Mouse (Mus musculus): ENCODE results near the gene Prickle1. TPM values are rescaled to one million over a fixed set of nuclear protein-coding genes. Genes with fewer than 3 reads are reported as not detected.

The Prickle1 gene
- polyA plus RNA-seq (2015; fragmentation: Nextera tagmentation; extraction: Ambion mirVana): 28.2 and 31.0 TPM in 2 replicates

DNA sequence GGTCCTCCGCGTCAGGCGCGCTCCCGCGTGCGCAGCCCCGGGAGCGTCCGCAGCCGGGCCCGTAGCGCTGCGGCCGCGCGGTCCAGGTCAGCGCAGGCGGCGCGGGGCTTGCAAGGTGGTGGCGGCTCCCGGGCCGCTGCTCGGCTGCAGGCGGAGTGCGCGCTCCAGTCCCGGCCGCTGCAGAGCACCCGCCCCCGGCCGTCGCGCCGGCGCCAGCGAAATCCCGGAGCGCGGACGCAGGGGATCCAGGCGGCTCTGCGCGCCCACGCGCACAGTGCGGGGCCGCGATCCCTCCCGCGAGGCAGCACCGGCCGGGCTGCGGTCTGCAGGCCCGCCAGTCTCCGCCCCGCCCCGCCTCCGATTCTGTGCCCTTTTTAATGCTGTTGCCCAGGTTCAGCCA lies at the start of gene Prickle1:
Prickle1 (minus strand) TSS at position 146 of the 400 bp plus-strand sequence.
- Histone ChIP-seq H3K4me1 (replicated peaks) (peaks cover 33% of the 10 kb centered on the region), H3K27ac (peak within 1 kb of the TSS; percentile 91), H3K9ac (peak within 1 kb of the TSS; percentile 88), H3K9me3 (replicated peaks) (no peaks in the 10 kb centered on the region), H3K27me3 (no peaks in the 10 kb centered on the region), H3K4me3 (peak within 1 kb of the TSS; percentile 72), H3K36me3 (no peaks in the 10 kb centered on the region), H3K4me2 (peak within 1 kb of the TSS; percentile 90)
- ATAC-seq (replicated peaks; ENCODE audit: insufficient number of reproducible peaks, insufficient read depth, low FRiP score, low read depth): peak; percentile 89
- under 1% methylated on average over 60 of the region's 60 CpGs for WGBS

DNA sequence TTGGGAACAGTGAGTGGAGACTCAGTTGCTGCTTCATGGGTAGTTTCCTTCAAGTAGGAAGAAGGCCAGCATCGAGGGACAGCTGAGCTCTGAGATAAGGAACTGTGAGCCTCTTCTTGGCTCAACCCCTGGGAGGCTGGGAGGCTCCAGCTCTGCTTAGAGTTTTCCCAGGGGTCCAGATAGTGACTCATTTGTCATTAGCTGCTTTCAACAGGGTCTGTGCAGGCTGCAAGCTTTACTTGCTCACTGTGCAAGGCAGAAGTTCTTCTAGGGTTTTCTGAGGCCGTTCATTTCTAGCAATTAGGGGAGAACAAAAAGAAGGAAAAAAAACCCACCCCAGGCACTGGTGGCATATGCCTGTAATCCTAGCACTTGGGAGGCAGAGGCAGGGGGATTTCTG lies 44.5 kb upstream of the Prickle1 start:
- Histone ChIP-seq H3K4me1 (replicated peaks) (peaks cover 10% of the 10 kb centered on the region; the same call in 1 of the 2 replicates), H3K36me3 (no peaks in the 10 kb centered on the region), H3K4me2 (no peak overlapping the region), H3K27ac (no peak overlapping the region), H3K9me3 (replicated peaks) (no peaks in the 10 kb centered on the region), H3K27me3 (no peaks in the 10 kb centered on the region), H3K4me3 (no peak overlapping the region), H3K9ac (no peak overlapping the region)
- ATAC-seq (replicated peaks; ENCODE audit: insufficient number of reproducible peaks, insufficient read depth, low FRiP score, low read depth): no peak; the same call in 1 of the 2 replicates
- 34% methylated on average over 2 of the region's 2 CpGs for WGBS

DNA sequence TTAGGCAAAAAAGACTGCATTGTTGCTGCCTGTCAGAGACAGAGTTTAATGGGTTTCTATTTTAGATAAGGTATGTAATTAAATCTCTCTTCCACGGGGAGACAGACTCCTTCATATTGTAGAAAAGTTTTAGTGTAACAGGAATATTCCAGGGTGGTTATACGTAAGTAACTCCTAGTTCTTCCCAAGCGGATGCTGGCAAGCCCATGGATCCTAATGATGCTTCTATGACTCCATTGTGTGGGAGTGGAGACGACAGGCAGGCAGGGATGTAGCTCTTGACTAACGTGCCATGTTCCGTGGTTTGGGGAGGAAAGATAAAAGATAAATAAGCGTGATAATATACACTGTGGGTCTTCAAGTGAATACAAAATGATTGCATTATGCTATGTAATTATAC lies 41.3 kb upstream of the Prickle1 start:
- no peak overlapping the region for H3K4me2 ChIP-seq

DNA sequence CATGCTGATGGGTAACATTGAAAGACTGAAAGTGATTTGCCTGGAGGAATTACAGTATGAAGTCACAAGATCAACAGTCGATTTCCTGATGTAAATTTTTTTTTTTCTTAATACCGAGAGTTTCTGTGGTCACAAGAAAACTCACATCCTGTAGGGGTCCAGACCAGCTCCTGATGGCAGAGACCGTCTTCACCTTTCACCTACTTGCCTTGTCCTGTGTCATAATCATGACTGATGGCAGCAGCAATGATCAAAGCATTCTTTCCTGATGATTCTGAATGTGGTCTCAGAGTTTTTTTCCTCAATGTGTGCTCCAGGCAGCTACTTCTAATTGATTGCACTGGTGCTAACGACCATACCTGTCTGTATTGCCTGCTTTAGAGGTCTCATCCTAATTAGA lies 39.9 kb upstream of the Prickle1 start:
- no peak for ATAC-seq (replicated peaks; ENCODE audit: insufficient number of reproducible peaks, insufficient read depth, low FRiP score, low read depth)
- no peaks in the 10 kb centered on the region for H3K9me3 ChIP-seq (replicated peaks)
- no peak overlapping the region for H3K9ac ChIP-seq
- no peak overlapping the region for H3K27ac ChIP-seq
- peaks cover 10% of the 10 kb centered on the region; the same call in 1 of the 2 replicates for H3K4me1 ChIP-seq (replicated peaks)
- H3K27me3 ChIP-seq: no peaks in the 10 kb centered on the region
- no peak overlapping the region for H3K4me3 ChIP-seq
- H3K4me2 ChIP-seq: no peak overlapping the region
- WGBS: 47% methylated on average over 4 of the region's 4 CpGs
- H3K36me3 ChIP-seq: no peaks in the 10 kb centered on the region

More for the DNA sequence above, 41.3 kb upstream of the Prickle1 start:
- no peak overlapping the region for H3K4me3 ChIP-seq
- H3K27me3 ChIP-seq: no peaks in the 10 kb centered on the region
- H3K4me1 ChIP-seq (replicated peaks): peaks cover 10% of the 10 kb centered on the region; the same call in 1 of the 2 replicates
- no peaks in the 10 kb centered on the region for H3K9me3 ChIP-seq (replicated peaks)
- no peak overlapping the region for H3K9ac ChIP-seq
- 66% methylated on average over 7 of the region's 7 CpGs for WGBS
- H3K36me3 ChIP-seq: no peaks in the 10 kb centered on the region
- H3K27ac ChIP-seq: no peak overlapping the region
- ATAC-seq (replicated peaks; ENCODE audit: insufficient number of reproducible peaks, insufficient read depth, low FRiP score, low read depth): no peak

DNA sequence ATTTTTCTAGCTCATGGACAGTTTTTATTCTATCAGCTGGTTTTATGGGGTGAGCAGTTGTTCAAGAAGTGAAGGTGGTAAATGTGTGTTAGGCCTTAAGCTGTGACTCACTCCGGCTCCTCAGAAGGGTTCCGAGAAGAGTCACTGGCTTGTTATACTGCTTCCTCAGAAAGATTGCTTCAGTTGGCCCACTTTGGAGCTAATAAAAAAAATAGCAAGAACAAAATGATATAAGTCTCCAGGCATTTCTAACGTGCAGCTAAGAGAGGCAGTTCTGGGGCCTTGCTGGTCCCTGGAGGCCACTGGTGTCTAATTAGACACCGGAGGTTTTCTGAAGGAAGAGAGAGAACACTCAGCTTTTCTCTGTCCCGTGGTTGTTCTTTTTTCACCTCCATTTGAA lies 38.8 kb upstream of the Prickle1 start:
- no peaks in the 10 kb centered on the region for H3K27me3 ChIP-seq
- no peaks in the 10 kb centered on the region for H3K9me3 ChIP-seq (replicated peaks)
- no peaks in the 10 kb centered on the region for H3K36me3 ChIP-seq
- H3K4me3 ChIP-seq: no peak overlapping the region
- WGBS: 68% methylated on average over 5 of the region's 5 CpGs
- no peak overlapping the region for H3K27ac ChIP-seq
- H3K9ac ChIP-seq: no peak overlapping the region
- H3K4me2 ChIP-seq: no peak overlapping the region
- ATAC-seq (replicated peaks; ENCODE audit: insufficient number of reproducible peaks, insufficient read depth, low FRiP score, low read depth): no peak
- peaks cover 8% of the 10 kb centered on the region; the same call in 1 of the 2 replicates for H3K4me1 ChIP-seq (replicated peaks)

DNA sequence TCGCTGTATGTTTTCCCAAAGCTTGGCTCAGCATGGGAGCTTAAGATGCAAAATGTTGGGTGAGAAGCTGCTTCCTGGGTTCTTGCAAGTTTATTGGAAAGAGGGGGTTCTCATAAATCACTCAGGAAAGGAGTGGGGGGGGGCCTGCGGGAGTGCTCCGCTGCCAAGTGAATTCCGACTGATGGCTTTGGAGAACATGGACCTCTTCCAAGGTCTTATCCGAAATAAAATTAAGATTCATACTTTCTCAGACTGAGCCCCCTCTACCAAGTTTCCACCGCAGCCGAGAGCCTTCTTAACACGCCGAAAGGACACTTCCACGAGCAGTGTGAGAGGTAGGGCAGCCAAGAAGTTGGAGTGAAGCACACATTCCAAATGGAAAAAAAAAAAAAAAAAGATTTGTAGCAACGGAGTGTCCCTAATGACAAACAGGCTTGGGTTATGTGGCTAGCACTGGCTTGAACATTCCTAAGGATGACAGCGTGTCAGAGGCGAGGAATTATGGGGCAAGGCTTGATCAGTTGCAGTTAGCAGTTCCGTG lies 34.4 kb upstream of the Prickle1 start:
- Histone ChIP-seq H3K27ac (peak overlapping the region; percentile 13; the same call in 1 of the 2 replicates), H3K27me3 (no peaks in the 10 kb centered on the region), H3K9me3 (replicated peaks) (no peaks in the 10 kb centered on the region), H3K36me3 (no peaks in the 10 kb centered on the region), H3K9ac (no peak overlapping the region), H3K4me1 (replicated peaks) (peaks cover 20% of the 10 kb centered on the region), H3K4me2 (no peak overlapping the region), H3K4me3 (no peak overlapping the region)
- ATAC-seq (replicated peaks; ENCODE audit: insufficient number of reproducible peaks, insufficient read depth, low FRiP score, low read depth): no peak
- WGBS: 59% methylated on average over 14 of the region's 14 CpGs

DNA sequence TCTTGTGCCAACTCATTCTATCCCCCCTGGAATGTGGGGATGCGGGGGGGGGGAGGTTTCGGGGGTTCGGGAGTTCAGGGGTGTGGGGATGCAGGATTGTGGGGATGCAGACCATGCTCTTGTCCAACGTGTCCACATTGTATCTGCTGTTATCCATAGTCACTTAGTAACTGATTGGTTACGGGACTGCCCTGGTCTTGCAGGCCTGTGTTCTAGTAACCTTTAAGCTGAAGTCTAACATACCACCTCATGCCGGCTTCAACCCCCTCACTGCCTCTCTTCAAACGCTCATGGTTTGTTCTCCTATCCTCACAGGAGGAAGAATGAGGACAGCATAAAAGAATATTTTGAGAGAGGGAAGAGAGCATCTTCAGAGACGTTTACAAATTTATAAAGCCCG lies 33.5 kb upstream of the Prickle1 start:
- Histone ChIP-seq H3K36me3 (no peaks in the 10 kb centered on the region), H3K27ac (no peak overlapping the region), H3K9me3 (replicated peaks) (no peaks in the 10 kb centered on the region), H3K4me1 (replicated peaks) (peaks cover 20% of the 10 kb centered on the region), H3K27me3 (no peaks in the 10 kb centered on the region), H3K4me3 (no peak overlapping the region), H3K4me2 (no peak overlapping the region), H3K9ac (no peak overlapping the region)
- 88% methylated on average over 9 of the region's 9 CpGs for WGBS
- ATAC-seq (replicated peaks; ENCODE audit: insufficient number of reproducible peaks, insufficient read depth, low FRiP score, low read depth): no peak

DNA sequence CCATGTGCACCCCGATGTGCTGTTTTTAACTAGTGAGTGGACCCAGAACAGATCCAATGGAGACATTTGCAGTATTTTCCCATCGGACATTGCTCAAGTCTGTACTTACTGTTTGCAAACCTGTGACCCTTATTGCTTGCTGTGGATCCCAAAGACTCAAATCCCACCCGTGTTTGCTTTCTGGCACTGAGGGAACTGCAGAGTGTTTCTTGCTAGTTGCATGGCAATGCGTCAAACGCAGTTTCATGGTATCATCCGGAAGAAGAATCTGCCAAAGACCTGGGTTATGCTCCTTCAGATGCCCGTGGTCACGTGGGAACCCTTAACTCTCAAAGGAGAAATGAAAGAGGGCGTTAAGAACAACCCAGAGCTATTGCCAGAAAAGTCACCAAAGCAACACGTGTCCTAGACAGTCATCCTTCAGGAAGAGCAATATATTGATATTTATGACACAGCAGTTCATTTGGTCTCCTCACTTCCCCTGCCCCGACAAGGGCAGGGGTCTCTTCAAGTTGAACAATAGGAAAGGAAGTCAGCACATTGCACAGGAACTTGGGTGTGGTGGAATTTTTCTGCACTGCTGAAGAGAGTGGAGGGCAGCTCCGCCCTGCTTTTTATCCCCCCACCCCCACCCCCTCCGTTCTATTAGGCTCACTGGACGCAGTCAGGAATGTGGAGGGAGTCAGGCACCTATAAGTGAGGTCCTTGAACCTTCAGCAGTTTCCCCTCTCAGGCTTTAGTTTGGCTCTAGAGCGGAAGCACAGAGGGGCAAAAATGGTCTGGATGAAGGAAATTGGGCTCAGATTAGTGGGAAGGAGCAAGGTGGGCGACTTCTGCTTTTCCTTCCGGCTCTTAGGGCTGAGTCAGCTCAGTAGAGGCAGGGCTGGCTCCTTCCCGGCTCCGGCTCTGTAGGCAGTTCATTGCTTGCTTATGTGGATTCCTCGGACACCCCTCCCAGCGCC lies 32.4 kb upstream of the Prickle1 start:
- Histone ChIP-seq H3K9me3 (replicated peaks) (no peaks in the 10 kb centered on the region), H3K4me1 (replicated peaks) (peaks cover 20% of the 10 kb centered on the region), H3K4me2 (peak overlapping the region; percentile 51), H3K36me3 (no peaks in the 10 kb centered on the region), H3K27ac (peak overlapping the region; percentile 25), H3K9ac (0 out of 2 replicates have a peak overlapping the region, but pooled peaks have one; percentile 13), H3K27me3 (no peaks in the 10 kb centered on the region), H3K4me3 (no peak overlapping the region)
- ATAC-seq (replicated peaks; ENCODE audit: insufficient number of reproducible peaks, insufficient read depth, low FRiP score, low read depth): peak; percentile 67; the same call in 1 of the 2 replicates
- WGBS: 51% methylated on average over 21 of the region's 21 CpGs

DNA sequence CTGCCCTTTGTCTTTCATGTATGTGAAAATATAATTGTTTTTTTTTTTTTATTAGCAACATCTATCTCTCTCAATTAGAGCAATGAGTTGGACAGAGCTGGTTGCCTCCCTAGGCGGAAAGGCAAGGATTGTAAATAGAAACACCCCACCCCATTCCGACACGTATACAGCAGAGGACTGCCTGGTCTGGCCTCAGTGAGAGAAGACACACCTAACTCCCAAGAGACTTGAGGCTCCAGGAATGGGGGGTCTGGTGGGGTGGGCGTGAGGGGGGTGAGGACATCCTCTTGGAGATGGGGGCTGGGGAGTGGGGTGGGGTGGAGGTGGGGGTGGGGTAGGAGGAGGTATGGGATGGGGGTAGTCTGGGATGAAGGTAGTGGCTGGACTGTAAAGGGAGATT lies 23.9 kb upstream of the Prickle1 start:
- no peak overlapping the region for H3K4me3 ChIP-seq
- H3K36me3 ChIP-seq: no peaks in the 10 kb centered on the region
- no peak for ATAC-seq (replicated peaks; ENCODE audit: insufficient number of reproducible peaks, insufficient read depth, low FRiP score, low read depth)
- 55% methylated on average over 4 of the region's 4 CpGs for WGBS
- H3K9ac ChIP-seq: no peak overlapping the region
- no peak overlapping the region for H3K4me2 ChIP-seq
- H3K4me1 ChIP-seq (replicated peaks): peaks cover 3% of the 10 kb centered on the region; the same call in 1 of the 2 replicates
- no peak overlapping the region for H3K27ac ChIP-seq
- H3K9me3 ChIP-seq (replicated peaks): no peaks in the 10 kb centered on the region
- no peaks in the 10 kb centered on the region for H3K27me3 ChIP-seq

DNA sequence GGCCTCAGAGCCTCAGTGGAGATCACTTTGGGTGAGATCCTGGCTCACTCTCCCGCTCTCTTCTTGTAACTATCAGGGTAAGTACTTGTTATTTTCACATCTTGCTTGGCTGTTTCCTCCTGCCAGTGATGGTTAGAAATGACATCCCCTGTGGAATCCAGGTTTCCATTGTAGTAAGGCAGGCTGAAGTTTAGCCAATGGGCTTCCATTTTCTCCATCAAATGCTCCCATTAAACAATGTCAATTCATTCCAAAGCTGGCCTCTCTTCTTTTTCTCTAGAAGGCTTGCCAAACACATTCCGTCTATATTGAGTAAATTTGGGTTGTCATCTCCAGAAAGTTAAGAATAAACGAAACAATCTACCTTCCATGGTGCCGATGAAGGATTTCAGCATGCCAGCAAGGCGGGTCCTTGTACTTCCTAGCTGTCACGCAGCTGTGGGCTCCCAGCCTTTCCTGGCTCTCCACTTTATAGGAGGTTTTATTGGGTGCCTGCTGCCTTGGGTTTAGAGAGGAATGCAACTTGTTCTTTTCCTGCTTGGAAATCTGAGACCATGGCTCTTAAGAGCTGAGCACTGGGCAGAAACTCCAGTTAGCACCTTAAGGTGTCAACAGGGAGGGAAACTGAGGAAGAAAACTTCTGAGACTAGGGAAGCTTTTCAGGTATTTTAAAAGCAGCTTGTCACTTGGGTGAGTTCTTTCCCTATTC lies 22.9 kb upstream of the Prickle1 start:
- Histone ChIP-seq H3K27me3 (no peaks in the 10 kb centered on the region), H3K4me2 (no peak overlapping the region), H3K9ac (no peak overlapping the region), H3K27ac (no peak overlapping the region), H3K36me3 (no peaks in the 10 kb centered on the region), H3K4me1 (replicated peaks) (peaks cover 3% of the 10 kb centered on the region; the same call in 1 of the 2 replicates), H3K4me3 (no peak overlapping the region), H3K9me3 (replicated peaks) (no peaks in the 10 kb centered on the region)
- ATAC-seq (replicated peaks; ENCODE audit: insufficient number of reproducible peaks, insufficient read depth, low FRiP score, low read depth): no peak
- 66% methylated on average over 6 of the region's 6 CpGs for WGBS

DNA sequence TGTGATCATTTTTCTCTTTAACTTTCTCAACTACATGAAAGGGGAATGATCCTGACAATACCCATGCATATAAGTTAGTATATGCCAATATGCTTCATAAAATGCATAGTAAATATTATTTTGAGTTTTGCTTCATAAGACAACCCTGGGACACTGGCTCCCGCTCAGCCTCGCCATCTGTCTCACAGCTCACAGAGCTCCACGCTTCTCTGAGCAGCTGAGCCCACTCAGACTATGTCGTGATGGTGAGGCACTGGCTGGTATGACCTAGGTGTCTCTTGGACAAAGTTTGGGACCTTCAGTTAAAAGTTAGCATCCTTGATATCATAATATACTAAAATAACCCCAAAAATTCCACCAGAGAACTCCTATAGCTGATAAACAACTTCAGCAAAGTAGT lies 20.6 kb upstream of the Prickle1 start:
- Histone ChIP-seq H3K27me3 (no peaks in the 10 kb centered on the region), H3K4me1 (replicated peaks) (peaks cover 3% of the 10 kb centered on the region; the same call in 1 of the 2 replicates), H3K36me3 (no peaks in the 10 kb centered on the region), H3K27ac (no peak overlapping the region), H3K4me2 (no peak overlapping the region), H3K9me3 (replicated peaks) (no peaks in the 10 kb centered on the region), H3K4me3 (no peak overlapping the region), H3K9ac (no peak overlapping the region)
- ATAC-seq (replicated peaks; ENCODE audit: insufficient number of reproducible peaks, insufficient read depth, low FRiP score, low read depth): no peak
- 84% methylated on average over 4 of the region's 4 CpGs for WGBS
